Mouse (Mus musculus): ENCODE results near the gene Dcaf11.

GRCm38 (mm10) chr14:55580731-55581130 lies 20.9 kb downstream of the Dcaf11 start:
- no peak for TF ChIP-seq POLR2A (IDR thresholded peaks at IDR 0.05; ENCODE audit: low read depth, low read length)
- TF ChIP-seq CTCF (conservative IDR thresholded peaks at IDR 0.05; ENCODE audit: insufficient read depth, insufficient read length, low read depth, low read length): no peak

Data from kidney, adult 2 months (tissue).